Mouse (Mus musculus): ENCODE data around the gene Lzic. TPM values are rescaled to one million over a fixed set of nuclear protein-coding genes. Genes with fewer than 3 reads are reported as not detected.

Gene Lzic
- polyA plus RNA-seq, 1 experiment, result 44.7 TPM

DNA sequence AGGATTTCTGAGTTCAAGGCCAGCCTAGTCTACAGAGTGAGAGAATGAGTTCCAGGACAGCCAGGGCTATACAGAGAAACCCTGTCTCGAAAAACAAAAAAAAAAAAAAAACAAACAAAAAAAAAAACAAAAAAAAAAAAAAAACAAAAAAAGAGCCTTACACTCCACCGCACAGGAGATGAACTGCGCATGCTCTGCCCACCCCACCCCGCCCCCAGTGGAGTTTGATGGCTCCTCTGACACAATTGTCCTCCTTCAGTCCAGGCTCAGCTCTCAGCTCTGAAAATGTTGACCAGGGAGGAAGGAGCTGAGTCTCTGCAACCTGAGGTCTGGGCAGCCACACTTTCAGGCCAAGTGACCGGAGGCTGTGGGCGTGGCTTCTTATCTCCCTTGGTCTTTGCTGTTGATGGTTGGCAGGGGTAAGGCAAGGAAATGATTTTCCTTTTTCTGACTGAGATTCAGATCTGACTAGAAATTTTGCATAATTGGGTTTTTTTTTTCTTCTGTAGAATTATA lies 21.5 kb upstream of the Lzic start:
- Histone ChIP-seq H3K79me2 (ENCODE audit: control insufficient read depth, insufficient read depth) (no peaks in the 10 kb centered on the region), H3K27me3 (ENCODE audit: control insufficient read depth, insufficient read depth, insufficient read length) (no peaks in the 10 kb centered on the region), H3ac (ENCODE audit: control insufficient read depth, insufficient read length, low read depth) (no peak overlapping the region), H3K79me3 (ENCODE audit: low read depth) (no peaks in the 10 kb centered on the region), H3K36me3 (ENCODE audit: control insufficient read depth, insufficient read depth) (peaks cover 9% of the 10 kb centered on the region), H3K4me3 (ENCODE audit: insufficient read depth, poor library complexity, severe bottlenecking) (no peak overlapping the region)
- TF ChIP-seq MAX (IDR thresholded peaks at IDR 0.05), result no peak
- TF ChIP-seq MYOD1 (IDR thresholded peaks at IDR 0.05; ENCODE audit: control insufficient read depth, insufficient read length, low read depth), result no peak
- no peak for TF ChIP-seq MYOG (IDR thresholded peaks at IDR 0.05; ENCODE audit: control insufficient read depth, extremely low read depth, insufficient read length)
- no peak for TF ChIP-seq CTCF (IDR thresholded peaks at IDR 0.05; ENCODE audit: control insufficient read depth, insufficient read depth, insufficient read length)
- TF ChIP-seq FOSL1 (IDR thresholded peaks at IDR 0.05; ENCODE audit: insufficient read depth, low read length, poor library complexity, severe bottlenecking), result no peak
- no peak for TF ChIP-seq USF1 (IDR thresholded peaks at IDR 0.05; ENCODE audit: low read depth)
- TF ChIP-seq CEBPB (IDR thresholded peaks at IDR 0.05; ENCODE audit: low read depth), result no peak

DNA sequence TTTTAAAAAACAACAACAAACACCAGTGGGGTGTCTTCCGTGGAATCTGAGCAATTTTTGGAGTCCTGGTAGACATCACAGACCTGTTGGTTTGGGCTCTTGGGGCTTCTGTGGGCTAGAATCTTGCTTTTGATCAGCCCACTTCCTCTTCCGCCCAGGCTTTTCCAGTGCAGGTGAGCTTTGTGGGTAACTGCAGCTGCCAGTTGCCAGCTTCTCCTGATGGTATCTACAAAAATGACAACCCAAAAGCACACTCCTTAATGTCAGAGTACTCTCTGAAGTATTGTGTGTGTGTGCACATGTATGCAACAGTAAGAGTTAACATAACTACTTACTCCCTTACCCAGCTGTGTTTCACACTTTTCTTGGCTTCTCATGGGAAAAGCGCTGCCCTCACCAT lies 15.5 kb upstream of the Lzic start:
- no peaks in the 10 kb centered on the region for H3K79me2 ChIP-seq (ENCODE audit: control insufficient read depth, insufficient read depth)
- no peak for TF ChIP-seq CTCF (IDR thresholded peaks at IDR 0.05; ENCODE audit: control insufficient read depth, insufficient read depth, insufficient read length)
- no peak for TF ChIP-seq MYOD1 (IDR thresholded peaks at IDR 0.05; ENCODE audit: control insufficient read depth, insufficient read length, low read depth)
- no peak for TF ChIP-seq CEBPB (IDR thresholded peaks at IDR 0.05; ENCODE audit: low read depth)
- TF ChIP-seq MAX (IDR thresholded peaks at IDR 0.05), result no peak
- TF ChIP-seq FOSL1 (IDR thresholded peaks at IDR 0.05; ENCODE audit: insufficient read depth, low read length, poor library complexity, severe bottlenecking), result no peak
- TF ChIP-seq USF1 (IDR thresholded peaks at IDR 0.05; ENCODE audit: low read depth), result no peak
- no peak for TF ChIP-seq MYOG (IDR thresholded peaks at IDR 0.05; ENCODE audit: control insufficient read depth, extremely low read depth, insufficient read length)
- H3K79me3 ChIP-seq (ENCODE audit: low read depth), result no peaks in the 10 kb centered on the region
- H3K27me3 ChIP-seq (ENCODE audit: control insufficient read depth, insufficient read depth, insufficient read length), result no peaks in the 10 kb centered on the region
- H3K4me3 ChIP-seq (ENCODE audit: insufficient read depth, poor library complexity, severe bottlenecking), result no peak overlapping the region
- no peak overlapping the region for H3ac ChIP-seq (ENCODE audit: control insufficient read depth, insufficient read length, low read depth)
- H3K36me3 ChIP-seq (ENCODE audit: control insufficient read depth, insufficient read depth), result peaks cover 21% of the 10 kb centered on the region

DNA sequence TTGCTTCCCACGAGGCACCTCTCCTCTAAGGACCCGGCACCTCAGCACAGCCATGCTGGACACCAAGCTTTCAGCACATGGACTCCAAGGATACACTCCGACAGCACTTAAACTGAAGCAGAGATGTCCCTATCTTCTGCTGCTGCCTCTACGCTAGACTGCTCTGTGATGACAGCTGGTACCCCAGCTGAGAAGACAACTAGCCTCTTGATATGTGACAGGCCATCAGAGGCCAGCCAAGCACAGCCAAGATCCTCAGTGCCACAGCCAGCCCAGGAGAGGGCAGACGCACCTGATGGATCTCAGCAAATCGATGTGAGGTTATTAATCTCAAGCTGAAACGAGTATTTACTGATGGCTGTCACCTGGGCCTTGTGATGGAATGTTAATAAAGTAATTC lies 9.9 kb upstream of the Lzic start:
- no peak overlapping the region for H3K4me3 ChIP-seq (ENCODE audit: insufficient read depth, poor library complexity, severe bottlenecking)
- H3ac ChIP-seq (ENCODE audit: control insufficient read depth, insufficient read length, low read depth), result no peak overlapping the region
- H3K36me3 ChIP-seq (ENCODE audit: control insufficient read depth, insufficient read depth), result peaks cover 5% of the 10 kb centered on the region
- TF ChIP-seq MAX (IDR thresholded peaks at IDR 0.05), result no peak
- TF ChIP-seq MYOD1 (IDR thresholded peaks at IDR 0.05; ENCODE audit: control insufficient read depth, insufficient read length, low read depth), result no peak
- no peak for TF ChIP-seq MYOG (IDR thresholded peaks at IDR 0.05; ENCODE audit: control insufficient read depth, extremely low read depth, insufficient read length)
- TF ChIP-seq CTCF (IDR thresholded peaks at IDR 0.05; ENCODE audit: control insufficient read depth, insufficient read depth, insufficient read length), result no peak
- TF ChIP-seq USF1 (IDR thresholded peaks at IDR 0.05; ENCODE audit: low read depth), result no peak
- TF ChIP-seq CEBPB (IDR thresholded peaks at IDR 0.05; ENCODE audit: low read depth), result no peak
- TF ChIP-seq FOSL1 (IDR thresholded peaks at IDR 0.05; ENCODE audit: insufficient read depth, low read length, poor library complexity, severe bottlenecking), result no peak
- H3K27me3 ChIP-seq (ENCODE audit: control insufficient read depth, insufficient read depth, insufficient read length), result no peaks in the 10 kb centered on the region
- no peaks in the 10 kb centered on the region for H3K79me3 ChIP-seq (ENCODE audit: low read depth)
- no peaks in the 10 kb centered on the region for H3K79me2 ChIP-seq (ENCODE audit: control insufficient read depth, insufficient read depth)

DNA sequence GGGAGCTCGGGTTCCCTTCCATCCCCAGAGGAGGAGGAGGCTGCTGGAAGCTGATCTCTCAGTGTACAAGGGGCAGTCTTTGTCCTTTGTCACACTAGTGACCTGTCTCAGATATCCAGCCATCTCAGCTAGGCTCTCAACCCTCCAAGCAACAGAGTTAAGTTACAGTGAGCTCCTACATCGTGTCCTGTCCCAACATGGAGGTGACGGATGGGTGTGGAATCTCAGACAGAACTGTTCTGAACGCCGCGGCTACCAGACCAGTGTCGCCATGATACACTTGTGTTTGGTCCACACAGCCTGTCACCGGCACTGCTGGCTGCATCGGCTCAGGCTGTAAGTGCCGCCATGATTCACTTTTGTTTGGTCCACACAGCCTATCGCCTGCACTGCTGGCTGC lies 8.0 kb upstream of the Lzic start, which contains the start of gene Tmem274:
Tmem274 (plus strand) TSS at position 301 of the 400 bp plus-strand sequence.
- Histone ChIP-seq H3K79me3 (ENCODE audit: low read depth) (no peaks in the 10 kb centered on the region), H3K4me3 (ENCODE audit: insufficient read depth, poor library complexity, severe bottlenecking) (no peak within 1 kb of the TSS), H3K27me3 (ENCODE audit: control insufficient read depth, insufficient read depth, insufficient read length) (no peaks in the 10 kb centered on the region), H3K36me3 (ENCODE audit: control insufficient read depth, insufficient read depth) (no peaks in the 10 kb centered on the region), H3K79me2 (ENCODE audit: control insufficient read depth, insufficient read depth) (no peaks in the 10 kb centered on the region), H3ac (ENCODE audit: control insufficient read depth, insufficient read length, low read depth) (no peak within 1 kb of the TSS)
- TF ChIP-seq MYOD1 (IDR thresholded peaks at IDR 0.05; ENCODE audit: control insufficient read depth, insufficient read length, low read depth) (no peak), MYOG (IDR thresholded peaks at IDR 0.05; ENCODE audit: control insufficient read depth, extremely low read depth, insufficient read length) (no peak), CTCF (IDR thresholded peaks at IDR 0.05; ENCODE audit: control insufficient read depth, insufficient read depth, insufficient read length) (no peak), FOSL1 (IDR thresholded peaks at IDR 0.05; ENCODE audit: insufficient read depth, low read length, poor library complexity, severe bottlenecking) (no peak), USF1 (IDR thresholded peaks at IDR 0.05; ENCODE audit: low read depth) (no peak), MAX (IDR thresholded peaks at IDR 0.05) (no peak), CEBPB (IDR thresholded peaks at IDR 0.05; ENCODE audit: low read depth) (no peak)

DNA sequence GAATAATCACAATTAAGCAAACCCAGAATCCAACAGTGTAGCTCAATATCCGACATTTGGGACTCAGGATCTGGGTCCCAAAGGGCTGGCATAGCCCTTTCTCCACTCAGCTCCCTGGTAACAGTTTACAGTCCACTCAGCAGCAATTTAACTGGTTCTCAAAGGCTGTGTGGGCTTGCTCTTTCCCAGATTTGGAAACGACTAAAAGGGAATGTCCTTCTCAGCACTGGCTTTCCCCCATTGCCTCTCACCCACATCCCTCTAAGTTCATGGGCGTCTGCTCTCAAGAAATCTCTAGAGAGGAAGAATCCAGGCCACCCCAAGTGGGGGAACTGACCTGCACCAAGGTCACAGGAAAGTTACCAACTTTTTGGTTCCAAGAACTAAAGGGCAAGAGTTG lies 463 bp upstream of the Lzic start:
- Histone ChIP-seq H3K79me2 (ENCODE audit: control insufficient read depth, insufficient read depth) (peaks cover 53% of the 10 kb centered on the region), H3K79me3 (ENCODE audit: low read depth) (peaks cover 3% of the 10 kb centered on the region), H3ac (ENCODE audit: control insufficient read depth, insufficient read length, low read depth) (peak overlapping the region; percentile 86), H3K4me3 (ENCODE audit: insufficient read depth, poor library complexity, severe bottlenecking) (peak overlapping the region; percentile 91), H3K36me3 (ENCODE audit: control insufficient read depth, insufficient read depth) (peaks cover 18% of the 10 kb centered on the region), H3K27me3 (ENCODE audit: control insufficient read depth, insufficient read depth, insufficient read length) (no peaks in the 10 kb centered on the region)
- no peak for TF ChIP-seq FOSL1 (IDR thresholded peaks at IDR 0.05; ENCODE audit: insufficient read depth, low read length, poor library complexity, severe bottlenecking)
- no peak for TF ChIP-seq USF1 (IDR thresholded peaks at IDR 0.05; ENCODE audit: low read depth)
- no peak for TF ChIP-seq MYOD1 (IDR thresholded peaks at IDR 0.05; ENCODE audit: control insufficient read depth, insufficient read length, low read depth)
- TF ChIP-seq CEBPB (IDR thresholded peaks at IDR 0.05; ENCODE audit: low read depth), result no peak
- TF ChIP-seq MYOG (IDR thresholded peaks at IDR 0.05; ENCODE audit: control insufficient read depth, extremely low read depth, insufficient read length), result no peak
- TF ChIP-seq MAX (IDR thresholded peaks at IDR 0.05), result no peak

DNA sequence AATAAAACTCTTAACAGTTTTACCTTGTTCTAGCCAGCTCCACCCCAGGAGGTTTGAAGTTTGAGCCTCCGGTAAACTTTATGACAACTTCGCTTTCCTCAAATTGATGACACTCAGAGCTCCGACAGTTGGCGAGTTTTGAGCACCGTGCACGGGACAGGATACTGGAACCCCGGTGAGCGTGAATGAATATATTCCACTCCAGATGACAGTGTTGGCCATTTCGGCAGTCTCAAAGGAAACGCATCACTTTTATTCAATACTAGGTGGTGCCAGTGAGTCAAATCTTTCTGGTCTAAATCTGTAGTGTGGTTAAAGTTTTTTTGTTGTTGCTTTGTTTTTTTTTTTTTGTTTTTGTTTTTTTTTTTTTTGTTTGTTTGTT lies 787 bp downstream of the Lzic start:
- TF ChIP-seq MYOG (IDR thresholded peaks at IDR 0.05; ENCODE audit: control insufficient read depth, extremely low read depth, insufficient read length), result no peak
- no peak for TF ChIP-seq USF1 (IDR thresholded peaks at IDR 0.05; ENCODE audit: low read depth)
- no peak for TF ChIP-seq CTCF (IDR thresholded peaks at IDR 0.05; ENCODE audit: control insufficient read depth, insufficient read depth, insufficient read length)
- TF ChIP-seq MAX (IDR thresholded peaks at IDR 0.05), result no peak
- no peak for TF ChIP-seq CEBPB (IDR thresholded peaks at IDR 0.05; ENCODE audit: low read depth)
- no peak for TF ChIP-seq FOSL1 (IDR thresholded peaks at IDR 0.05; ENCODE audit: insufficient read depth, low read length, poor library complexity, severe bottlenecking)
- TF ChIP-seq MYOD1 (IDR thresholded peaks at IDR 0.05; ENCODE audit: control insufficient read depth, insufficient read length, low read depth), result no peak

More for the DNA sequence above, 787 bp downstream of the Lzic start:
- H3K27me3 ChIP-seq (ENCODE audit: control insufficient read depth, insufficient read depth, insufficient read length), result no peaks in the 10 kb centered on the region
- H3K4me3 ChIP-seq (ENCODE audit: insufficient read depth, poor library complexity, severe bottlenecking), result peak overlapping the region; percentile 91
- peaks cover 3% of the 10 kb centered on the region for H3K79me3 ChIP-seq (ENCODE audit: low read depth)
- peak overlapping the region; percentile 99 for H3ac ChIP-seq (ENCODE audit: control insufficient read depth, insufficient read length, low read depth)
- H3K36me3 ChIP-seq (ENCODE audit: control insufficient read depth, insufficient read depth), result peaks cover 31% of the 10 kb centered on the region
- peaks cover 53% of the 10 kb centered on the region for H3K79me2 ChIP-seq (ENCODE audit: control insufficient read depth, insufficient read depth)

Measured in C2C12 (cell line).